Mouse (Mus musculus): Measurements from ENCODE around the gene Pid1. TPM values are rescaled to one million over a fixed set of nuclear protein-coding genes. Genes with fewer than 3 reads are reported as not detected.

Pid1 gene
- total RNA-seq, 2 experiments from 2014 or later = 0.96 to 1.5 TPM

DNA sequence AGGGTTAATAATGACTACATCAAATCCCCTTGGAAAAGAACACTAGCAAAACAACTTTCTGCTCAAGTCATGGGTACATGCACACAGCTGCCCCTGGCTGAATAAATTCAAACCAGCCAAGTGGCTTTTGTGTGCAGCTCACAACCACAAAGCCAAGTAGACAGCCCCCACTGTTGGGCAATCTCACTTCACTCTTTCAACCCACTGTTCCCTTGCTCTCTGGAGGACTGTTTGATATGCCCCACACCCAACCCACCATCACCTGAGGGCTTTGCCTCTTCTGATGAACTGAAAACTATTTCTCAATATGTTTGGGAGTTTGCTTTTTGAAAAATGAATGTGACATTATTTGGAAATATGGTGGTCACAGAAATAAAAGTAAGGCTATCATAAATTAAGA lies 171.8 kb downstream of the Pid1 start:
- ATAC-seq (replicated peaks; ENCODE audit: poor library complexity) = peak; percentile 52; the same call in 1 of the 2 replicates

DNA sequence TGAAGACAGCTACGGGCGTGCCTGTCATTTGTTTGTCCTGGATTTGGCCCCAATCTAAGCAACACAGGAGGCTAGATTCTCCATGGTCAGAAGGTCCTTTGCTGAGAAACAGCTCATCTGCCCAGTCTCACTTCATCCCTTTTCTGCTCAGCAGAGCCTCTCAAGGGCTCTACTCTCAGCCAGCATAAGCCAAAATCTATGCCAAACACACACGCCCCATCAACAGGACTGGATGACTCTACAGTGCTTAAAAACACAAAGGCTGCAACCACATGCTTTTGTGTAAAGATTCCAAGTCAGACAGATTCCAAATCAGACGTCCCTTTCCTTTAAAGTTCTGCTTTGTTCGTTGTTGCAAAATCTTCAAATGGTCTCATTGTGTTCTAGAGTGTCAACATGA lies 174.5 kb downstream of the Pid1 start:
- ATAC-seq (replicated peaks; ENCODE audit: poor library complexity) = no peak

DNA sequence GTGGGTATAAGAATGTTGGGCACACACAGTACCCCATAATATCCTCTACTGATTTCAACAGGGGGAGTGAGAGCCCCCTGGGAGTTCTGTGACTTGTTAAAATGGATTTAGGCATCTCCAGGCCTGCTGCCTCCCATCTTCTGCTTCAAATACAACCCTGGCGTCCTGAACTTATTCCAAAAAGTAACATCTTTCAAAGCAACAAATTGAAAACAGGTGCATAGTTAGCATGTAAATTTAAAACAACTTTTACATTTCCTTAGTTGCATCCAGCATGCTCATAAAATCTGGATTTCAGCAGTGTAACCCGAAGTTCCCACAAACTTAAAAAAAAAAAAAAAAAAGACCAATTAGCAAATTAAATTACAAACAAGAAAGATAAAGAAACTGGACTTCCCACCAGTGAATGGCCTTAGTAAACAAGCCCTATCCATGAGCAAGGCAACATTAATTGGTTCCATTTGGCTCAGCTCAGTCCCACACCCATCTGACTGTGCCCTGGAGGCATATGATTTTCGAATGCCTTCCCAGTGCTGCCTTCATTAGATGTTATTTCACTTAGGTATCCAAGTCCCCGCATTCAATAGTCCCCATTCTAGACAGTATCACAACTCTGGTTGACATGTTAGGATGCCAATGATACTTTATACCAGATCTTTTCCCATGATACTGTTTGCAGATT lies 177.1 kb downstream of the Pid1 start:
- ATAC-seq (replicated peaks; ENCODE audit: poor library complexity) = no peak

DNA sequence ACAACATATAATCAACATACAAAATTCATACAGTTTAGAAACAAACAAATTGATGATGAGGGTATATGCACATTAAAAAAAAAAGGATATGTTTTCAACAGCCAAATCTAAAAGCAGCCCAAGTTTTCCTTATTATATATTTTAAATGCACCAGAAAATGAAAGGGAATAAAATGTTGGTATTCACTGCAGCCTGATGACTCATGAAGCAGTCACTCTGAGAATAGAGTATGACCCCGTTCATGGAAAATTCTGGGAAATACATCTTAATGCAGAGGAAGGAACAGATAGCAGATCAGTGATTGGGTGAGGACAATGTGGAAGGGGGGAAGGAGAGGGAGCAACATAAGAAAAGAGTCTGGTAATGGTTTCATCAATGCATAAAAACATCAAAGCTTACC lies 186.3 kb downstream of the Pid1 start:
- ATAC-seq (replicated peaks; ENCODE audit: poor library complexity) = no peak

DNA sequence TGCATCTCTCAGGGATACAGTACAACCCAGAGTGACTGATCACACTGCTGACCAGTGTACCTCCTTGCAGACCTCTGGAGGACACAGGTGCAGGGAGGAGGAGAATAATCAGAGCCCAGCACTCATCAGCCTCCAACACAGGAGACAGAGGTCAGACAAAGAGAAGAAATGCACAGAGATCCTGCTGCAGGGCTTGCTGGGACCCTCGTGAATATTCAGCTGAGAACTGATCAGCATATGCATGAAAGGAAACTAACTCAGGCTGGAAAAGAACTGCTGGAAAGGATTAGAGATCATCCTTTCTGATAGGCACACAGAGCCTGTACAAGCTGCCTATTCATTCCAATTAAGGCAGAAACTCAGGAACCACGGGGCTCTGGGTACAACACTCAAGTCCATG lies 186.9 kb downstream of the Pid1 start:
- no peak for ATAC-seq (replicated peaks; ENCODE audit: poor library complexity)

DNA sequence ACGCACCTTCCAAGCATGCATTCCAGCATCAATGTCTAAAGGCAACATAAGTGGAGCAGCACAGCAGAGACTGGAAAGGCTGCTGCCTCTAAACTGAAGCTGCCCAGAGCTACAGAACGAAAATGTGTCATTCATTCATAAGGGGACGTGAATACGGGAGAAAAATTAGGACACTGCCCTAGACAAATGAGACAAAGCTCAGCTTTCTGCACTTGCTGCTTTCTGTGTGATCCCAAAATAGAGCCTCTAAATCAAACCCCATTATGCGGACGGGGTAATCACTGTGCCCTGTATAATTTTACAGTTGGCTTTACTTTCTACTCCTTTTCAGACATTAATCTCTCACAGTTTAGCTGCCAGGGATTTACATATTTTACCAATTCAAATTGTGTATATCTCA lies 191.0 kb downstream of the Pid1 start:
- no peak for ATAC-seq (replicated peaks; ENCODE audit: poor library complexity)

DNA sequence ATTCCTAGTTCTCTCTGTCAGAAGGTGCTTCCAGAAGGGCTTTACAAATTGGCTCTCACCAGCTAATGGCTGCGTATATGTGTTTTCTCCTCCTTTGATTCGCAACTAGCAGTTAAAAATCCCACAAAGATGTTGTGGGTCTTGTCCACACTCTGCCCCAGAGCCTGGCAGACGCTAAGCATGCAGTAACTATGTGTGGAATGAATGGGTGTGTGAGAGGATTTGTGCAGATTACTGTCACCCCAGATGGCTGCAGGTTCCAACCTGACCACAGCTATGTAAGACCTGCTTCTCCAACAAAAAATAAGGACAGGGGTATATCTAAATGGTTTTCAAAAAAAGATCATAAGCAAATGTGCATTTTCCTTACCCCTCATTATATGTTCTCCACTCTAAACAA lies 206.2 kb downstream of the Pid1 start:
- ATAC-seq (replicated peaks; ENCODE audit: poor library complexity) = no peak

DNA sequence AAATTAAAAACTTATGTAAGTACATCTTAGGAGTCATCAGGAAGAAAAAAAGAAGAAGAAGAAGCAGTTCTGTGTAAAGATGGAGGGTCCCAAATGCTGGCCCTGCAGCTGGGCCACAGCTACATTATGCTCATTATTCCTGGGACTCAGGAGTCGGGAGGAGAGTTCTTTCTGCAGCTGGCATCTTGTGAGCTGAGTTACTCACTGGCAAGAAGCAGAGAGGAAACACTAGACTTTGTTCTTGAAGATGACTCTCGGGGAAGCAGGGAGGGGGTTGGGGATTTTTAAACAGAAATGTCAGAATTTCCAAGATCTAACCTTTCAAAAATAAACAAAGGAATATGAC lies 208.4 kb downstream of the Pid1 start:
- ATAC-seq (replicated peaks; ENCODE audit: poor library complexity) = no peak

DNA sequence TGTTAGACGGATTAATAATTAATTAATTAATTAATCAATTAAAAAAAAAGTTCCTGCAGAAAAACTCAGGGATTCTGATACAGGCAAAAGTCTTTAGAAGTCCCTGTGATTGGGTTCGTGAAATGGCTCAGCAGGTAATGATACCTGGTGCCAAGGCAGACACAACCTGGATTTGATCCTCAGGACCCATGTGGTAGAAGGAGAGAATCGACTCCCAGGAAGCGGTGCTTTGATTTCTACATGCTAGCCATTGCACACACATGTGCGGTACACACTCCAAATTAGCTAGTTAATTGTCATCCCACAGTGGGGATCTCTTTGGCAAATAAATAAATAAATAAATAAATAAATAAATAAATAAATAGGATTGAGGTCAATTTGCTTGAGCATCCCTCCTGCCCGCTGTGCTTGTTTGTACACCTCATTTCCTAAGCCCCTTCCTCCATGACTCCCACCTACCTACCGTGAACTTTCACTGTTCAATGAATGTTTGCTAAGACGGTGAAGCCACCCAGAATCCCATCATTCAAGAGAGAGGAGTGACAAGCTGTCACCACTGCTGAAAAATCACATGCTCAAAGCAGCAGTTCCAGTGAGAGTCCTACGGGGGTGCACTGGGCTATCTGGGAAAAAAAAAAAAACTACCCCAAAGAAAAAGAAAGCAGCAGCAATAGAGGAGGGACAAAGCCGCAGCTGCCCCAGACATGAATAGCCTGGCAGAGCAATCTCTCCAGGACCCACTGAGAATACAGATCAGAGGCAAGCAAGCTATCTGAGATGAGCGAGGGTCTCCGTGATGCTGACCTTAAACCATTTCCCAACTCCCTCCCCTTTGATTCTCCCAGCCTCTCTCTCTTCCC lies 209.0 kb downstream of the Pid1 start:
- no peak for ATAC-seq (replicated peaks; ENCODE audit: poor library complexity)

DNA sequence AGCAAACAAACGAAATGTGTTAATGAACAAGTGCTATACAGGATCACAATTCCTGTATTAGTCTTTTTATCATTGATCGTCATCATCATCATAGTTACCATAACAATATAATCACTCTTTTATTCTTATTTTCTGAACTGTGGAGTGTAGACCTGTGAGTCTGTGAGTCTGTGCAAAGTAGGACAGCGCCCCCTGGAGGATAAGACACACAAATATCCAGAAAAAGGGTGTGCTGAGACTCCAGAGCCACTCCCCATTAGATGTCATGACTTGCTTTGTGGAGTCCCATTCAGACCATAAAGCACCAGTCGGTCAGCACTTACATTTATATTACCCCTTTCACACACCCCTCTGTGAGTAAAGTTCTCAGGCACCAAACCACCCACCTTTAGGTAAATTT lies 210.0 kb downstream of the Pid1 start:
- 0 out of 2 replicates have a peak, but pooled peaks have one; percentile 39 for ATAC-seq (replicated peaks; ENCODE audit: poor library complexity)

DNA sequence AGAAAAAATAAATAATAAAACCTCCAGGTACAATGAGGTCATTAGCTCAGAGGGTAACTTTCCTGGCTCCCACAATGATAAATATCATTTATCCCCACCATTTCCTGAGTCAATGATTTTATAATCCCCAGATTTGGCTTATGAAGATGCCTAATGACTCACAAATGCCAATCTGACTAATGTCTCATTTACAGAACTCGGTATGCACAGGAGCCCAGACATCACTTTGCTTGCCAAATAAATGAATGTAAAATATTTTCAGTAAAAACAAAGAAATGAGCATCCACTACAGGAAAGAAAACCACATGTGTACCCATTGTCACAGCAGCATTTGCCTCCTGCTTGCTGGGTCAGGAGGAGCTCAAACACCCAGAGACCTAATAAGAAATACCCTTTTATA lies 222.4 kb downstream of the Pid1 start:
- ATAC-seq (replicated peaks; ENCODE audit: poor library complexity) = no peak

DNA sequence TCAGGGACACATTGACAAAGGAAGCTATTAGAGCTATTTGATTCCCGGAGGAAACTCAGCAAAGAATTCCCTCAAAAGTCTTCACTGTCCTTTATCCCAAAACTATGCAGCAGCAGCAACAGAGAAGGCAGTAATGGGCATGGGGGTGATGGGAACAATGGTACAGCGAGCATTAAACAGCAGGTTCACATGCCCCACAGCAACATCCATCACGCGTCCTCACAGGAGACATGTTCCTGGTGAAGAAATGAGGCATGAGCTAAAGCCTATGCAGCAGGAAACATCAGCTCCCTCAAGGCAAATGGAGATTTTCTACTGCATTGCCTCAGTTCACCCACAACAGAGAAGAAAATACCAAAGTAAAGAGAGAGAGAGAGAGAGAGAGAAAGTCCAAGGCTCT lies 231.5 kb downstream of the Pid1 start:
- no peak for ATAC-seq (replicated peaks; ENCODE audit: poor library complexity)

DNA sequence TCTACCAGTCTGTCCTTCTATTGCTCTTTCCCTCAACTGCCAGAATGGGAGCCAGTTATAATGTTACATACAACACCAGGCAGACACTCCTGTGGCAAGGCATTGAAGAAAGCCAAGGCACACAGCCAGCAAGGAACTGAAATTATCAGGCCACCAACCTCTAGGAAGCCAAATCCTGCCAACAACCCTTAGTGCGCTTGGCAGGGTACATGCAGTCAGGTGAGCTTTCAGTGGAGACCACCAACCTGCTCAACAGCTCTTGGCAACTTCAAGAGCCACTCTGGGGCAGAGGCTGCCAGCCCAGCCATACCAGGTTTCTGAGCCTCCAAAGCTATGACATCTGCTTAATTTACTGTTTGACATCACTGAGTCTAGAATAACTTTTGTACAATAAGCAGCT lies 232.2 kb downstream of the Pid1 start:
- ATAC-seq (replicated peaks; ENCODE audit: poor library complexity) = no peak

DNA sequence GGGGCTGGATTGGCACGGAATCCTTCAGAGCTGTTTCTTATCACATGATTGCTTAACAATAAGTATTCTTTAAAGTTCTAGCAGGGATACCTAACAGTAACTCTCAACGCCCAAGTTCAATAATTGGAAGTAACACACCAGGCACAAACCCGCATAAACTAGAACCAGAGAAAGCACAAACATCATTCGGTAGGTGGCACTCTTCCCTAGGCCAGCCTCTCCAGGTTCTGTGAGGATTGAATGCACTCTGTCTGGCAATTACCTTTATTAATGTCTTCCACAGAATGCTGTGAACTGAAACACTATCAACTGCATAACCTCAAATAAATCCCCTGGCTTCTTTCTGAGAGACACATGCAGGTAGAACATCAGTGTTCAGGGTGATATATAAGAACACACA lies 235.5 kb downstream of the Pid1 start:
- no peak; the same call in 1 of the 2 replicates for ATAC-seq (replicated peaks; ENCODE audit: poor library complexity)

DNA sequence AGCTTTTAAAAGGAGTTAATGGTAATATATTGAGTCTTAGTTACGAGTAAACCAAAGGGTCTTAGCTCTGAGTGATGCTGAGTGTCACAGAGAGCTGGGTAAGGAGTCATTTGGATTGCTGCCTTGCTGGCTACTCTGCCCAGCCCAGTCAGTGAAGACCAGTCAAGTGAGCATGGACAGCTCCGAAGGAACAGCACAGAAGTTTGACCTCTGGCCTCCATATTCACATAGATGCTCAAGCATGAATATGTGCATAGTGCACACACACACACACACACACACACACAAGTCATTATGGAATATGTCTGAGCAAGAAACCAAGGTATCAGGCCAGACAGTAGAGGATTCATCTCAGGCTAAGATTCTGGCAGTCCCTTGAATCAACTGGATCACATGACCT lies 244.7 kb downstream of the Pid1 start:
- no peak for ATAC-seq (replicated peaks; ENCODE audit: poor library complexity)

DNA sequence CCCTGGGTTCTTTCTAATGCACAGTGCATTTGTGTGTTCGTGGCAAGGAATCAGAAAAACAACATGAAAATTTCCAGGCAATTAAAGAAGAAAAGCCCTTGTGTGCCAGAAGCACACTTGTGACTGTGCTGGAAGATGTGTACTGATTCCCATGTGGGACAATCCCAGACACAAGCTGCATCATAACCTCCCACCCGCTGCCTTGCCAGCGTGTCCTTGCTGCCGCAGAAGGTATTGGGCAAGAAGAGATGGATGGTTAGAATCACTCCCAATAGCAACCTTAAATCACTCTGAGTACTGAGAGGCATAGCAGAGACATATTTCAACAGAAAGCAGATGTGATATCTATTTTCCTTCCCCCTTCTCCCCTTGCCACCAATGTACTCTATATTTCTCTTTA lies 257.2 kb downstream of the Pid1 start:
- no peak for ATAC-seq (replicated peaks; ENCODE audit: poor library complexity)

DNA sequence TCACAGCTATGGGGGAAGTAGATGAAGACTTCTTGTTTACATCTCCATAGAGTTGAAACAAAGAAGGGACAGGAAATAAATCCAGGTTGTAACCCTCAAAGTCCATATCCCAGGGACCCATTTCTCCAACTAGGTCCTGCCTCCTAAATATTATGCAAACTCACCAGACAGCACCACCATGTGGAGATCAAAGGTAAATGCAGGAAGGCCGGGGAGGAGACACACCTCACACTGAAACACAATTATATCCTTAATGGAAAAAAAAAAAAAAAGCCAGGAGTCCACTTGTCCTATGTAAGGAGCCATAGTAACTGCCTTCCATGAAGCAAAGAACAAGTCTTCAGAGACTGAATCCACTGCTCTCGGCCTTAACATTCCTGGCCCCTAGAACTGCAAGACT lies 261.9 kb downstream of the Pid1 start:
- no peak for ATAC-seq (replicated peaks; ENCODE audit: poor library complexity)

DNA sequence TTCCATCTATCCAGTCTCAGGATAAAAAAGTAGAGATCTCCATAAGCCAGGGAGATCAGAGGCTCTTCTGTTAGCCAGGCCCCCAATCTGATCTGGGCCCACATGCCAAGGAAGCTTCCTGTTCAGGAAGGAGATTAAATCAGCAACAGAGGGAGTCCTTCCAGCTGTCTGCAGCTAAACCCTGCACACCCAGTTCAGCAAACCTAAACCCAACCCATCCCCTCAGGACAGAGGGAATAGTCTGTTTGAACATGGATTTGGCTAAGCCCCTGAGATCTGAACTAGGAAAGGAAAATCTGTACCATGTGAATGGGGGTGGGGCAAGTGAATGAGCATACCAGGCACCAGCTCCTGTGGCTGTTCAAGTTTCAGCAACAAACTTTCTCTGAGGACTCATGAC lies 266.6 kb downstream of the Pid1 start:
- no peak for ATAC-seq (replicated peaks; ENCODE audit: poor library complexity)

DNA sequence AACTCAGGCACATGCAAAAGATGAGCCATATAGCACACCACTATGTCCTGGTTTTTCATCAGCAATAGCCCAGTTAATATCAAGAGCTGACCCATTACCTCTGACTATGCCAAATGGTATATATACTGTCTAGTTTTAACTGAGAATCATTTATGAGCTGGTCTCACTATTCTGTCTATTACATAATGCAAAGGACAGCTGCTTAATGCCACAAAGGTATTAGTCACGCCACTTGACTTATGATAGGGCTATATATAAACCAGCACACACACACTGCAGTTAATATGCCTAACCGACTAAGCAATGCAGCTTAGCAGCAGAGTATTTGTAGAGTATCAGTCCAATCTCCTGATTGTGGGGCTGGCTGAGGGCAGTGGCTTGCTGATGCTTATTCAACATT lies 270.7 kb downstream of the Pid1 start:
- no peak for ATAC-seq (replicated peaks; ENCODE audit: poor library complexity)

DNA sequence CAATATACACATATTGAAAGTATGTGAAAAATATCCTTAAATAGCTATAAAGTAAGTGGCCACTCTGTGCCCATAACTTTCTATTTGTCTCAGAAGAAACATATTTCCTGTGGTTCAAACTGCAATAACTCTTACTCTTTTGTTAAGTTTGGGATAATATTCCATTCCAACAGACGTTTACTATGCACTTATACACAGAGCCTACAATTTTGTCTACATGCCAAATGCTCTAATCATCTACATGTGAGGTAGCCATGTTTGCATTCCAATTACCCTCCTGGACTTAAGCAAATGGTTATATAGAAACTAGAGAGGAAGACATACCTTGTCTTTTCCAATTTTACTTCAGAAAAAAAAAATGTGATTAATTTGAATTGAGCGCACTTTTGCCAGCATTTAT lies 274.3 kb downstream of the Pid1 start:
- ATAC-seq (replicated peaks; ENCODE audit: poor library complexity) = no peak

DNA sequence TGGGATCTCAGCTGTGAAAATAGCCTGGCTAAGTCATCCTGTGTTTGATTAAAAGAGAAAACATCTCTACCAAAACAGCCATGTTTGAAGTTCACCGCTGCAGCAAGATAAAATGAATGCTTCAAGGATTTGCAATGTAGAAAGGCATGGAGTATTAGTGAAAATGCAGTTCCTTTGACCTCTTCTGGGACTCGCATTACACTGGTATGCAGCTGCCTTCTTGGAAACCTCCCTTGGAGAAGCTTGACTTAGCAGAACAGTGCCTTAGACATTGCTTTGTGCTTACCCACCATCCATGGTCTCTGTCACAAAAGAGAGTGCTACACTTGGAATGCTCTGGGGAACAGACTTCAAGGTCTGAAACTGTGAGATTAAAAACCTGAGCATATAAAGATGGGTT lies 276.0 kb downstream of the Pid1 start:
- no peak for ATAC-seq (replicated peaks; ENCODE audit: poor library complexity)

DNA sequence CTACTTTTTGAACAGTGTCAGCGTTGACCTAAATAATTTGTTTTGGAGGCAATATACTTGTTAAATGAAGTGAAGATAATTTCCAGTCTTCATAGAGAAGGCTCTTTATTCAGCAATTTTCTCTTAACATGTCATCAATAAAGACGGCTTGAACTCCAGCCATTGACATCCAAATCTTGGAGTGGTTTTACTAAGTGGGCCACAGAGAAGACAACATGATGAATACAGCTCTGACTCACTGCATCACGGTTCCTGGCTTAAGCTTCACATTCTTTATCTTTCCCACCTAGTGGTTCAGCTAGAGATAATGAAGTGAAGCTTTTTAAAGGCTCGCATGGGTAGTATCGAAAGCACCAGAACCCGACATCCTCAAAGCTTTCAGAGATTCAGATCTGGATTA lies 276.7 kb downstream of the Pid1 start:
- no peak for ATAC-seq (replicated peaks; ENCODE audit: poor library complexity)

DNA sequence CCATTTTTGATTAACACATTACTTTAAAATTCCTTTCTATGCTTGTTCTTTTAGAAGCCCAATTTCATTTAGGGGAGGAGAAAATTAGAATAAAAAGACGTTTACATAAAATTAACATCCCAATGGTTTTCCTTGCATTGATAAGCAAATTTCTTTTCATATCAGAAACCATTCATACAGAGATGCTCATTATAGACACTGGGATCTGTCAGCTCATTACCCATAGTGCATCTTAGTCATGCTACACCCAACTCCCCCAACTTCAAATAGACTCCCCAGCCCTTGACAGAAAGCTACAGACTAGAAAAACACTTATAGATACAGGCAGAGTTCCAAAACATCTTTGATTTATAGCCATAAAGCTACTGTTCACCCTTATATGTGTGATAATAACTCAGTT lies 277.5 kb downstream of the Pid1 start:
- ATAC-seq (replicated peaks; ENCODE audit: poor library complexity) = no peak
